Mouse (Mus musculus): ENCODE data around the gene Ganc.

Ganc gene

GRCm38 (mm10) chr2:120502605-120502990 lies 98.9 kb downstream of the Ganc start:
- DNase-seq: peak; percentile 35

- no peak for DNase-seq
Measured at GRCm38 (mm10) chr2:120503094-120503493, 99.4 kb downstream of the Ganc start.

- no peak for DNase-seq
Measured at GRCm38 (mm10) chr2:120503992-120504391, 100.3 kb downstream of the Ganc start.

Data from kidney, postnatal 14 days (tissue).